Mouse (Mus musculus) limb, embryonic 14.5 days (tissue): ENCODE results near the gene Zbtb9. TPM values are rescaled to one million over a fixed set of nuclear protein-coding genes. Genes with fewer than 3 reads are reported as not detected.

Source experiments
- ATAC-seq: fragments of 200-750 bp; cut with Nextera tagmentation; 2 replicates; pipeline ENCODE4 v1.8.0; 2017; ENCODE audit warnings: low read depth, moderate number of reproducible peaks, moderate TSS enrichment; ENCODE audit not compliant: low FRiP score
- DNase-seq: peaks from one replicate; pipeline ENCODE4 v3.0.0-alpha.2; 2015; ENCODE audit warnings: low spot score
- H3K27ac ChIP-seq: fragments of 300-500 bp; sonication (generic); replicated peaks from 2 replicates; pipeline ENCODE4 v1.5.1; 2014; ENCODE audit warnings: low read depth, mild to moderate bottlenecking, low read length, moderate library complexity, mixed read lengths
- H3K27me3 ChIP-seq: fragments of 300-500 bp; sonication (generic); 2 replicates; pipeline ENCODE4 v1.6.1; 2014; ENCODE audit warnings: low read length, mixed read lengths; ENCODE audit not compliant: control insufficient read depth, insufficient read depth
- H3K36me3 ChIP-seq: fragments of 300-500 bp; sonication (generic); 2 replicates; pipeline ENCODE4 v1.6.1; 2014; ENCODE audit warnings: mild to moderate bottlenecking, low read length, moderate library complexity, mixed read lengths; ENCODE audit not compliant: control insufficient read depth, insufficient read depth
- H3K4me1 ChIP-seq: fragments of 300-500 bp; sonication (generic); 2 replicates; pipeline ENCODE4 v1.6.1; 2014; ENCODE audit warnings: antibody characterized with exemption, low read length, mixed read lengths; ENCODE audit not compliant: control insufficient read depth, insufficient read depth
- H3K4me2 ChIP-seq: fragments of 300-500 bp; sonication (generic); replicated peaks from 2 replicates; pipeline ENCODE4 v1.6.1; 2014; ENCODE audit warnings: low read depth, mild to moderate bottlenecking, low read length, moderate library complexity; ENCODE audit not compliant: severe bottlenecking
- H3K4me3 ChIP-seq: fragments of 300-500 bp; sonication (generic); replicated peaks from 2 replicates; pipeline ENCODE4 v1.5.1; 2014; ENCODE audit warnings: low read length
- H3K9ac ChIP-seq: fragments of 300-500 bp; sonication (generic); 2 replicates; pipeline ENCODE4 v1.6.1; 2014; ENCODE audit warnings: mild to moderate bottlenecking, low read depth, low read length, moderate library complexity; ENCODE audit not compliant: severe bottlenecking
- H3K9me3 ChIP-seq: fragments of 300-500 bp; sonication (generic); 2 replicates; pipeline ENCODE4 v1.6.1; 2016; ENCODE audit warnings: low read length; ENCODE audit not compliant: control insufficient read depth
- POLR2A ChIP-seq: fragments of 200-500 bp; IDR thresholded peaks from 2 replicates; pipeline ENCODE4 v1.8.0; 2012; ENCODE audit warnings: inconsistent platforms, mild to moderate bottlenecking, moderate library complexity, borderline replicate concordance; ENCODE audit not compliant: insufficient read depth, insufficient read length; ENCODE audit errors: extremely low read depth
- WGBS: fragments of 180-500 bp; shearing (Covaris S2); extraction: QIAGEN DNeasy Blood & Tissue Kit; methylation state at CpG from one replicate; pipeline ENCODE4 v1.1.7; 2014; 5-methylcytosine and 5-hydroxymethylcytosine counted together
- polyA plus RNA-seq, 2 experiments: library from polyadenylated mRNA; depleted of rRNA in 1 of 2; stranded (reverse) in 1 of 2; unstranded in 1 of 2; fragments of >200 nt; fragmentation: Nextera tagmentation in 1 of 2; extraction: Ambion mirVana in 1 of 2; gene quantifications; 2 replicates each; pipeline versions ENCODE4 v1.2.1 to v1.2.3; 2012 to 2014

The Zbtb9 gene
- polyA plus RNA-seq, 2 experiments, result 10.0 to 14.8 TPM

DNA sequence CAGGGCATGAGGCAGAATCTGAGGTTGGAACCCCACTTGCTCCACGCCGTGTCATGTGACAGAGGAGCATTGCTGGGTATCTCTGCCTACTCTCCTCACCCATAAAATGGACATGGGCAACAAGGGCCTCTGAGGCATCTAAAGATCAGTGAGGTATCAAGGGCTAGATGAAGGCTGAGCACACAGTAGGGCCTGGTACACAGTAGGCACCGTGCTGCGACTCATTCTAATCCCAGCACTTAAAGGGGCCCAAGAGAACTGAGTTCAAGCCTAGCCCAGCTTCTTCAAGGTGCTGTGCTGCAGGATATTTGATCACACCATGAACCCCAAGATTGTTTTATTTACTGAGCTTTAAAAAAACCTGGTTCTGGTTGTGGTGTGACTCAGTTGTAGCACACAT, 57.9 kb downstream of the Zbtb9 start:
- H3K36me3 ChIP-seq, result peaks cover 4% of the 10 kb centered on the region; the same call in 1 of the 2 replicates
- no peaks in the 10 kb centered on the region for H3K27me3 ChIP-seq
- H3K4me3 ChIP-seq, result no peak overlapping the region
- peaks cover 8% of the 10 kb centered on the region for H3K4me1 ChIP-seq
- ATAC-seq (no peak), DNase-seq (no peak)
- H3K27ac ChIP-seq, result no peak overlapping the region
- TF ChIP-seq POLR2A, result no peak
- 91% methylated on average over 4 of the region's 4 CpGs for WGBS
- H3K4me2 ChIP-seq, result no peak overlapping the region
- no peak overlapping the region for H3K9ac ChIP-seq
- no peaks in the 10 kb centered on the region for H3K9me3 ChIP-seq

DNA sequence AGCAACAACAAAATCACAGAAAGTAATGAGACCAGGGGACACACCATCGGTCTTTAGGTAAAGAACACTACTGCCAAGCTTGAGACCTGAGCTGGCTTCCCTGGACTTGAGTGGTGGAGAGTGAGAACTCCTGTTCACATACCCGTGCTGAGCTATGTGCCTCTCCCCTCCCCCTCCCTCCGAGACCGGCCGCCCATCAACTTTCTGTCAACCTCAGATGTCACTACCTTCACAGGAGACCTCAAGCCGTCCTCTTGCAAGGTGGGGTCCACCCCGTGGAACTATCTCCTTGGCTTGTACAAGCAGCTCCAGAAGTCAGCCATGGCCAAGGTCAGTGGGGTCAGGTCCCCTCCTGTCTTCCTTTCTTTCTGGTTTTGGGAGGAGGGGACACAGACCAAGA, 59.4 kb downstream of the Zbtb9 start:
- H3K4me1 ChIP-seq, result peaks cover 8% of the 10 kb centered on the region
- no peak for TF ChIP-seq POLR2A
- H3K9me3 ChIP-seq, result no peaks in the 10 kb centered on the region
- 57% methylated on average over 7 of the region's 7 CpGs for WGBS
- no peaks in the 10 kb centered on the region for H3K36me3 ChIP-seq
- no peak for DNase-seq
- no peak overlapping the region for H3K4me3 ChIP-seq
- no peak for ATAC-seq
- no peaks in the 10 kb centered on the region for H3K27me3 ChIP-seq
- no peak overlapping the region for H3K9ac ChIP-seq
- no peak overlapping the region for H3K27ac ChIP-seq
- H3K4me2 ChIP-seq, result no peak overlapping the region

DNA sequence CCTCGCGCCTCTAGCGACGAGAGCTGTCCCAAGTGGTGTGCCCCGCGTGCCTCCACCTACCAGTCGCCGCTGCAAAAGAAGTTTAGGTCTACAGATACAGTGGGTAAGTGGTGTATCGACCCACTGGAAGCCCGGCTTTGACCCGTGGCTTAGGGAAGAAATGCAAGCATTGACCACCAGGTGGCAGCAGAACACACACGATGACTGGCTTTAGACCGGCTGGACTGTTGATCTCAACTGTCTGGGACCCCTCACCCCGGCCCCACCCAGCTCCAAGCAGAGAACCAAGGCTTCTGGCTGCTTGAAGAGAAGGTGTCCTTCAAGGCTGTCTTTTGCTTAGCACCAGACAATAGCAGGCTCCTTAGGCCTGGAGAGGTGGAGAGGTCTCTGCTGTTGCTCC, 59.9 kb downstream of the Zbtb9 start:
- H3K27ac ChIP-seq, result no peak overlapping the region

DNA sequence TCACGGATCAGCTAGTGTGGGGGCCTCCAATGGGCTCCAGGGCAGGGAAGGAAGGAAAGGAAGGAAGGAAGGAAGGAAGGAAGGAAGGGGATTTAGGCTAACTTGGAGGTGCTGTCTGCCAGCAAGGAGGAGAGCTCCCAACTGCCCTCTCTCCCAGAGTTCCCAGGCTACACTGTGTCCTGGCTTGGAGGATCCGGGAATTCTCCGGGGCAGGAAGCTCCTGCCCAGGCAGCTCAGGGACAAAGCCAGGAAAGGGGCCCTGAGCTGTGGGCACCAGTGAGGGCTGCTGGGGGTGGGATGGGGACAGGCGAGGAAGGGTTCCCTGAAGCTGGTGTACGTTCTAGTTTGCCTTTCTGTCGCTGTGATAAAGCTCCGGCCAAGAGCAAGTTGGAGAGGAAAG, 63.5 kb downstream of the Zbtb9 start:
- DNase-seq (no peak), ATAC-seq (no peak)
- Histone ChIP-seq H3K27me3 (no peaks in the 10 kb centered on the region), H3K9me3 (no peaks in the 10 kb centered on the region), H3K4me1 (peaks cover 39% of the 10 kb centered on the region), H3K36me3 (no peaks in the 10 kb centered on the region), H3K4me3 (no peak overlapping the region), H3K9ac (no peak overlapping the region), H3K4me2 (no peak overlapping the region), H3K27ac (no peak overlapping the region)
- TF ChIP-seq POLR2A, result no peak
- WGBS, result 73% methylated on average over 7 of the region's 7 CpGs

More for the DNA sequence above, 59.9 kb downstream of the Zbtb9 start:
- H3K9ac ChIP-seq, result no peak overlapping the region
- H3K36me3 ChIP-seq, result no peaks in the 10 kb centered on the region
- H3K4me2 ChIP-seq, result no peak overlapping the region
- H3K4me3 ChIP-seq, result no peak overlapping the region
- H3K9me3 ChIP-seq, result no peaks in the 10 kb centered on the region
- 2% methylated on average over 14 of the region's 14 CpGs for WGBS
- DNase-seq, result peak; percentile 85
- ATAC-seq, result peak; percentile 57
- H3K4me1 ChIP-seq, result peaks cover 6% of the 10 kb centered on the region
- TF ChIP-seq POLR2A, result no peak
- no peaks in the 10 kb centered on the region for H3K27me3 ChIP-seq

- Histone ChIP-seq H3K9ac (peak overlapping the region; percentile 16; the same call in 1 of the 2 replicates), H3K4me3 (no peak overlapping the region), H3K27ac (no peak overlapping the region), H3K4me1 (peaks cover 39% of the 10 kb centered on the region), H3K4me2 (no peak overlapping the region), H3K27me3 (no peaks in the 10 kb centered on the region), H3K9me3 (no peaks in the 10 kb centered on the region), H3K36me3 (no peaks in the 10 kb centered on the region)
- no peak for TF ChIP-seq POLR2A
- WGBS, result 24% methylated on average over 17 of the region's 18 CpGs
- ATAC-seq, result no peak; the same call in 1 of the 2 replicates
- DNase-seq, result peak; percentile 34
Measured at GRCm38 (mm10) chr17:27038335-27039050, 65.5 kb downstream of the Zbtb9 start.
